Mouse (Mus musculus): ENCODE measurements at regions not wholly inside any gene's neighbourhood (a gene's known extent, or its start where the extent isn't known, plus 50 kb on each side); places are given as distances from the start of the nearest gene placed in this dataset.

DNA sequence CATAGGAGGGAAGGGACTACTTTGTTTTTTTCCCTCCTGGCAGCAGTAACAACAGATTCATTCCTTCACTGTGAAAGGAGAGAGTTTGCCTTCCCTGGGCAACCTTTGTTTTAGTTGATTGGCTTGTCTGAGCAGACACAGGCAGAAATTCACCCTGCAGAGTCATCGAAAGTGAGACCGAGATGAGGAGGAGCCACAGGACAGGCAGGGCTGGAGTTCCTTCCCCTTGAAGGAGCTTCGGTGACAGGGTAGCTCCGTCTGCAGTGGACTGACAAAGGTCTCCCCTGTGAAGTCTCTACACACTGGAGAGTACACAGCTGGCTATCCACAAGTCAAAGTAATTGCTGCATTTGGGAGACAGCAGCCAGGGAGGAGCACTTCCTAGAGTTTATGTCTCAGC lies 261.9 kb upstream of the Arglu1 start:
- H3K27ac ChIP-seq (ENCODE audit: poor library complexity, severe bottlenecking), result no peak overlapping the region
- 32% methylated on average over 4 of the region's 4 CpGs for WGBS

DNA sequence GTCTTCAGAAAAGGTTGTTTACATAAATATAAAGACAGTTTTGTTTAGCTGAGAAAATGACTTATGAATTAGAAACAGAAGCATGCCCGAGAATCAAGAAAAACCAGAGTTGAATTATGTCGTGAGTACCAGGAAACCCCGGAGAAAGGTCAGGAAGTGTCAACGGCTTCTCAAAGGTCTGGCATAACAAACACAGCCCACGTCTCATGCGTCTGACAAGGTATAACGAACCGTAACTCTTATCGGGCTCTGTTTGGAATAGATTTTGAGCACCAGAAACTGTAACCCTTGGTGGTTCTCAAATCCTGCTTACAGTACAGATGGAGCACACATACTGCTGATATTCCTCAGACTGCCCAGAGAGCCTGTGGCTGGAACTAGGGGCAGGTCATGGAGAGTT lies 260.9 kb upstream of the Arglu1 start:
- Histone ChIP-seq H3K27me3 (replicated peaks) (no peaks in the 10 kb centered on the region), H3K4me2 (no peak overlapping the region), H3K4me1 (replicated peaks) (peaks cover 15% of the 10 kb centered on the region), H3K27ac (ENCODE audit: poor library complexity, severe bottlenecking) (no peak overlapping the region), H3K36me3 (no peaks in the 10 kb centered on the region), H3K9me3 (replicated peaks) (peaks cover 5% of the 10 kb centered on the region; the same call in 1 of the 2 replicates), H3K9ac (no peak overlapping the region), H3K4me3 (no peak overlapping the region)
- ATAC-seq (ENCODE audit: insufficient number of reproducible peaks, low FRiP score), result no peak
- WGBS, result 28% methylated on average over 9 of the region's 9 CpGs

More for the DNA sequence above, 261.9 kb upstream of the Arglu1 start:
- ATAC-seq (ENCODE audit: insufficient number of reproducible peaks, low FRiP score), result no peak
- no peak overlapping the region for H3K4me3 ChIP-seq
- no peak overlapping the region for H3K9ac ChIP-seq
- peaks cover 5% of the 10 kb centered on the region; the same call in 1 of the 2 replicates for H3K9me3 ChIP-seq (replicated peaks)
- H3K4me1 ChIP-seq (replicated peaks), result peaks cover 15% of the 10 kb centered on the region
- H3K4me2 ChIP-seq, result no peak overlapping the region
- H3K36me3 ChIP-seq, result no peaks in the 10 kb centered on the region
- no peaks in the 10 kb centered on the region for H3K27me3 ChIP-seq (replicated peaks)

DNA sequence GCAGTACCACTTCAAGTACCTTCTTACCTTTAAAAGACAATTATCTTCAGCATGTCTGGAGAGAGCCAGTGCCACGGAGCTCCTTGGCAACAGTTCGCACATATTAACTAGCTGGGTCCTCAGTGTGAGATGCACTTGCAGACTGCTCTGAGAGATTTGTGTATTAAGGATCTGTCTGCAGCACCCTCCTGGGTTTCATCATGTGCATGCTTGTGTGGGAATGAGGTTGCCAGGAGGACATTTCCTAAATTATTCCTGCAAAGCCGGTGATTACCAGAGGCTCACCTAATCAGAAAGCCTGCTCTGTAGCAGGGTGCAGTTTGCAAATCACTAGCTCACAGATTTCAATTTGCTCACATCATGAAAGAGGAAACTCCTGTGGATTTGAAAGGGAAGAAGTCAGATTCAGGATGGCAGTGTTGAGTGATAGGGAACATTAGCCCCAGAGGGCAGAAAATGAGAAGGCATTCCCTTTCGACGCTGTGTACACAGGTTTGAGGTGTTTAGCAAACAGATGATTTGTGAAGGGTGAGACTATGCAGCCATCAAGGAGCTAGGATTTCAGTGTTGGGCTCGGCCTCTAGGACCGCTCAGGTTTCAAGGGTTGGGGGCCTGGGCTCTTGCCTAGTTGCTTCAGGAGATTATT lies 257.3 kb upstream of the Arglu1 start:
- no peak overlapping the region for H3K9ac ChIP-seq
- WGBS, result 17% methylated on average over 7 of the region's 7 CpGs
- H3K27ac ChIP-seq (ENCODE audit: poor library complexity, severe bottlenecking), result no peak overlapping the region
- H3K4me1 ChIP-seq (replicated peaks), result peaks cover 15% of the 10 kb centered on the region
- H3K9me3 ChIP-seq (replicated peaks), result no peaks in the 10 kb centered on the region
- ATAC-seq (ENCODE audit: insufficient number of reproducible peaks, low FRiP score), result no peak
- no peak overlapping the region for H3K4me3 ChIP-seq
- H3K36me3 ChIP-seq, result no peaks in the 10 kb centered on the region
- H3K27me3 ChIP-seq (replicated peaks), result no peaks in the 10 kb centered on the region
- 0 out of 2 replicates have a peak overlapping the region, but pooled peaks have one; percentile 9 for H3K4me2 ChIP-seq

DNA sequence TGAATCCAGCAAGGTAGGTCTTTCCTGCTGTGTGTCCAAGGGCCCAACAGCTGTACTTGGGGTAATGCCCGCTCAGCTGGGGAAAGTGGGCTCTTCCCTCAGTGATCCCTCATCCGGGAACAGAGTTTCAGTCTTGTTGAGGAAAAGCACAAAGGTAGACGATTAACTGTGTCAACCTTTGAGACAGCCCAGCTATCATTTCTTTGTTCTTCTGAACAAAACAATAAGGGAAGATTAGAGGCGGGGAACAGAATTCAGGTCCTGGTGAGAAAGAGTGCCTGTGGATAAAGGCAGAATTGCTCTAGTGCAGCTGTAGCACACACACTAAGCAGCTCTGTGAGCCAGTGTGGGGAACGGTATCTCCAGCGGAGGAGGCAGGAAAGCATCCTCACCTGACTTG lies 252.7 kb upstream of the Arglu1 start:
- H3K4me3 ChIP-seq, result no peak overlapping the region
- no peak overlapping the region for H3K4me2 ChIP-seq
- peaks cover 8% of the 10 kb centered on the region for H3K4me1 ChIP-seq (replicated peaks)
- ATAC-seq (ENCODE audit: insufficient number of reproducible peaks, low FRiP score), result no peak
- no peaks in the 10 kb centered on the region for H3K9me3 ChIP-seq (replicated peaks)
- H3K27ac ChIP-seq (ENCODE audit: poor library complexity, severe bottlenecking), result no peak overlapping the region
- H3K36me3 ChIP-seq, result no peaks in the 10 kb centered on the region
- 74% methylated on average over 6 of the region's 6 CpGs for WGBS
- H3K27me3 ChIP-seq (replicated peaks), result no peaks in the 10 kb centered on the region
- H3K9ac ChIP-seq, result no peak overlapping the region

DNA sequence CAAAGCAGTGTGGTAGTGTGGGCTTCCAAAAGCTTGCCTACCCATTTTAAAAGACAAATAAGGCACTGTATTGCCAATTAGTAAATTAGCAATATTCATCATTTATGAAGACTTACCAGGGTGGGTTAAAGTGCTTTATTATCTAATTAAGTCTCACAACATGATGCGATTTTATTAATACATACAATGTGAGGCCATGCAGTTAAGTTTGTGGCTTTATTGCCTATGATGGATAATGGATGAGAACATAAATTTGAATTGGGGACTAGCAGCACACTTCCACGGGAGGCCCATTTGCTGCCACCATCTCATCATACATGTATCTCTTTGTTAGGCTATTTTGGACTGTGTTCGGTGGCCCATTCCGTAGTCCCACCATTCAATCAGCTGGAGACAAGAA lies 250.6 kb upstream of the Arglu1 start:
- Histone ChIP-seq H3K27ac (ENCODE audit: poor library complexity, severe bottlenecking) (no peak overlapping the region), H3K36me3 (no peaks in the 10 kb centered on the region), H3K27me3 (replicated peaks) (no peaks in the 10 kb centered on the region), H3K4me2 (no peak overlapping the region), H3K9me3 (replicated peaks) (no peaks in the 10 kb centered on the region), H3K9ac (no peak overlapping the region), H3K4me3 (no peak overlapping the region), H3K4me1 (replicated peaks) (no peaks in the 10 kb centered on the region)
- WGBS, result 85% methylated on average over 4 of the region's 4 CpGs
- ATAC-seq (ENCODE audit: insufficient number of reproducible peaks, low FRiP score), result no peak

DNA sequence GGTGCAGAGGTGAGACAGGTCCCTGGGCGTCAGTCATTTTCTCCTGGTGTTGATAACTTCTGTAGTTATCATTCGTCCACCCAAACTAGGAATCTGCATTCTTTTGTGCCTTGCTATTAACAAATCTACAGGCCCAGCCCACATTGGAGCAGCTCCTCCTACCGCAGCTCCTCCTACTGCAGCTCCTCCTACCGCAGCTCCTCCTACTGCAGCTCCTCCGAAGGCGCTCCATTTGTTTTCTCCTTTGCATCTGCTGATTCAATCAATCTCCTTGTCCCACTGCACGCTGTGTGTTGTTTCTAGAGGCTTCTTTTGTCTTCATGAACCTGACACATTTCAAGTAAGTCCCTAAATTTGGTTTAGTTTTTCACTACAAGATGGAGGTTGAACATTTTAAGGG lies 248.2 kb upstream of the Arglu1 start:
- Histone ChIP-seq H3K36me3 (no peaks in the 10 kb centered on the region), H3K4me3 (no peak overlapping the region), H3K27ac (ENCODE audit: poor library complexity, severe bottlenecking) (no peak overlapping the region), H3K9ac (no peak overlapping the region), H3K4me1 (replicated peaks) (no peaks in the 10 kb centered on the region), H3K27me3 (replicated peaks) (no peaks in the 10 kb centered on the region), H3K9me3 (replicated peaks) (no peaks in the 10 kb centered on the region), H3K4me2 (no peak overlapping the region)
- no peak for ATAC-seq (ENCODE audit: insufficient number of reproducible peaks, low FRiP score)
- 75% methylated on average over 7 of the region's 7 CpGs for WGBS

DNA sequence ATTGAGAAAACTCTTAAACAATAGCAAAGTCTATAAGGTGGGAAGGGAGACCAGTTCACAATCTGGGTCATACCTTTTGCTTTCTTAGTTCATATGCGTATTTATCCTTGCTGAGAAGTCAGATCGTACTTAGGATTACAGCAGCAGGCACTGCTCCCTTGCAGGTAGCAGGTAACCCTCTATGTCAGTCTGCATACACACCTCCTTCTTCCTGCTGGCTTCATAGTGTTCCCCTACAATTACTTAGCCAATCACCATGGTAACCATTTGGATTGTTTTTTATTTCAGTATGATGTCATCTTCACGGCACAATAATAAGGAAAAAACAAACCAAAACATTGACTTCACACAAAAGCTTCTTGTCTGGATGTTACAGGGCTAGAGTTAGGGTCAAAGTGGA lies 242.1 kb upstream of the Arglu1 start:
- no peaks in the 10 kb centered on the region for H3K27me3 ChIP-seq (replicated peaks)
- no peak for ATAC-seq (ENCODE audit: insufficient number of reproducible peaks, low FRiP score)
- H3K9me3 ChIP-seq (replicated peaks), result no peaks in the 10 kb centered on the region
- 81% methylated on average over 3 of the region's 3 CpGs for WGBS
- no peak overlapping the region for H3K9ac ChIP-seq
- peaks cover 4% of the 10 kb centered on the region; the same call in 1 of the 2 replicates for H3K4me1 ChIP-seq (replicated peaks)
- H3K4me2 ChIP-seq, result no peak overlapping the region
- no peak overlapping the region for H3K27ac ChIP-seq (ENCODE audit: poor library complexity, severe bottlenecking)
- H3K4me3 ChIP-seq, result no peak overlapping the region
- no peaks in the 10 kb centered on the region for H3K36me3 ChIP-seq

DNA sequence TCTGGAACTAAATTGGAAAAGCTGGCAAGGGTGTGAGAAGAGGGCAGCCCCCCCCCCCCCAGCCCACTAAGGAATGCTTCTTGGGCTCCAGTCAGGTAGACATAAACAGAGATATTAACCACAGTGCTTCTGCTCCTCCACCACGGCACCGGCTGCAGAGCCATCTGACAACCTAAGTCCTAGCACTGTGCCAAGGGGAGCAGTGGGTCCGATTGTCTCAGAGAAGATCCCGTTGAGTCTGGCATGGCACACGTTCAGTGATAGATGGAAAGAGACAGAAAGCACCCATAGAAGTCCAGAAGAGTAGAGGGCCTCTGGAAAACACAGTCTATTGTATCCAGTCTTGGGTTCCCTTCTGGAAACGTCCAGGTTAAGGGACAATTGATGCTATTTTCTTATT lies 241.4 kb upstream of the Arglu1 start:
- no peak overlapping the region for H3K4me3 ChIP-seq
- no peak overlapping the region for H3K4me2 ChIP-seq
- no peaks in the 10 kb centered on the region for H3K36me3 ChIP-seq
- H3K4me1 ChIP-seq (replicated peaks), result peaks cover 4% of the 10 kb centered on the region; the same call in 1 of the 2 replicates
- 73% methylated on average over 6 of the region's 6 CpGs for WGBS
- no peak overlapping the region for H3K27ac ChIP-seq (ENCODE audit: poor library complexity, severe bottlenecking)
- no peak for ATAC-seq (ENCODE audit: insufficient number of reproducible peaks, low FRiP score)
- no peak overlapping the region for H3K9ac ChIP-seq
- H3K27me3 ChIP-seq (replicated peaks), result no peaks in the 10 kb centered on the region
- H3K9me3 ChIP-seq (replicated peaks), result no peaks in the 10 kb centered on the region

DNA sequence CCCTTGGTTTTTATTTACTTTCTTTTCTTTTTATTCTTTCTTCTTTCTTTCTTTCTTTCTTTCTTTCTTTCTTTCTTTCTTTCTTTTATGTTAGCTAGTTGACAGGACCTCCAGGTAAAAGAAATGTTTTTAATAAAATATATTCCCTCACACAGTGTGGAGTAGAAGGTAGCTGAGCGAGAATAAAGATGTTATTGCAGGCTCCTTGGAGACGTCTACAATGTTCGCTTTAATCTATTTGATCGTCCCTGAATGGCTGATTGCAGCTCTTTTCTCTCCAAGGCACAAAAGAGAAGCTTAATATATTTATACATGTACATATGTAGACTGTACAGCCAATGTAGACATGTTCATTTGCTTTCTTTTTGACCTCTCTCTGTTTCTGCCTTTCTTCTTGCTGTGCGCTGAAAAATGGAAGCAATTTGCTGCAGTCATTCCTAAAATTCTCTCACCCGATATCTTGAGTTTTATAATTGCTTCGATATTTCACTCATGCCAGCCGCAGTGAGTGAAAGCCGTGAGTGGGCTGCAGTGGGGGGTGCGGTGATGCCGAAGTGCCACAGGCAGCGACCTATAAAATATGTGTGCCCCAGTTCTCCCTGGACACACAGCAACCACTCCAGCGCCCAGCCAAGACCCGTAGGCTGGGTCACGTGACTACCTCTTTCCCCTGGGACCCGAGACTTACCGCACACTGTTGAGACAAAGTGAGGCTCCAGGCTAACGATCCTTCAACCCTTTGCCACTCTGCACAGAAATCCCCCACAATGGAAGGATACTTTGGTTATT lies 237.9 kb upstream of the Arglu1 start:
- Histone ChIP-seq H3K9me3 (replicated peaks) (no peaks in the 10 kb centered on the region), H3K4me1 (replicated peaks) (peaks cover 4% of the 10 kb centered on the region; the same call in 1 of the 2 replicates), H3K4me3 (no peak overlapping the region), H3K4me2 (no peak overlapping the region), H3K9ac (no peak overlapping the region), H3K36me3 (no peaks in the 10 kb centered on the region), H3K27ac (ENCODE audit: poor library complexity, severe bottlenecking) (no peak overlapping the region), H3K27me3 (replicated peaks) (no peaks in the 10 kb centered on the region)
- no peak for ATAC-seq (ENCODE audit: insufficient number of reproducible peaks, low FRiP score)
- 81% methylated on average over 18 of the region's 18 CpGs for WGBS

DNA sequence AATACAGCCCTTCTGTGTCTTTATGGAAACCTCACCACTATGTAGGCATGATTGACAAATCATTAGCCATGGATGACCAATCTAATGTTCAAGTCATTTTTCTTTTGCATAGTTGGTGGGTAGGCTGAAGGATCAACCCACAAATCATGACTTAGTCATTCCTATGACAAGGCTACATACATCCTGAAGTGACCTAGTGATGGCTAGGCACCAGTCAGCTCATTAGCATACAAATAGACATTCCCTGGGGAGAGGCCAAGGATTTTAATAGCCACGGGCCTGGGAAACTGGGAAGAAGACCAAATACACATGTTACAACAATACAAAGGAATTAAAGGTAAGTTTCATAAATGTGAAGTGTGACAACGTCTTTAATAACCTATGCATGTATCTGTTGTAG lies 231.1 kb upstream of the Arglu1 start:
- Histone ChIP-seq H3K36me3 (no peaks in the 10 kb centered on the region), H3K4me1 (replicated peaks) (no peaks in the 10 kb centered on the region), H3K27ac (ENCODE audit: poor library complexity, severe bottlenecking) (no peak overlapping the region), H3K9me3 (replicated peaks) (no peaks in the 10 kb centered on the region), H3K27me3 (replicated peaks) (no peaks in the 10 kb centered on the region), H3K4me2 (no peak overlapping the region), H3K9ac (no peak overlapping the region), H3K4me3 (no peak overlapping the region)
- WGBS, result 54% methylated on average over 2 of the region's 2 CpGs
- ATAC-seq (ENCODE audit: insufficient number of reproducible peaks, low FRiP score), result no peak

DNA sequence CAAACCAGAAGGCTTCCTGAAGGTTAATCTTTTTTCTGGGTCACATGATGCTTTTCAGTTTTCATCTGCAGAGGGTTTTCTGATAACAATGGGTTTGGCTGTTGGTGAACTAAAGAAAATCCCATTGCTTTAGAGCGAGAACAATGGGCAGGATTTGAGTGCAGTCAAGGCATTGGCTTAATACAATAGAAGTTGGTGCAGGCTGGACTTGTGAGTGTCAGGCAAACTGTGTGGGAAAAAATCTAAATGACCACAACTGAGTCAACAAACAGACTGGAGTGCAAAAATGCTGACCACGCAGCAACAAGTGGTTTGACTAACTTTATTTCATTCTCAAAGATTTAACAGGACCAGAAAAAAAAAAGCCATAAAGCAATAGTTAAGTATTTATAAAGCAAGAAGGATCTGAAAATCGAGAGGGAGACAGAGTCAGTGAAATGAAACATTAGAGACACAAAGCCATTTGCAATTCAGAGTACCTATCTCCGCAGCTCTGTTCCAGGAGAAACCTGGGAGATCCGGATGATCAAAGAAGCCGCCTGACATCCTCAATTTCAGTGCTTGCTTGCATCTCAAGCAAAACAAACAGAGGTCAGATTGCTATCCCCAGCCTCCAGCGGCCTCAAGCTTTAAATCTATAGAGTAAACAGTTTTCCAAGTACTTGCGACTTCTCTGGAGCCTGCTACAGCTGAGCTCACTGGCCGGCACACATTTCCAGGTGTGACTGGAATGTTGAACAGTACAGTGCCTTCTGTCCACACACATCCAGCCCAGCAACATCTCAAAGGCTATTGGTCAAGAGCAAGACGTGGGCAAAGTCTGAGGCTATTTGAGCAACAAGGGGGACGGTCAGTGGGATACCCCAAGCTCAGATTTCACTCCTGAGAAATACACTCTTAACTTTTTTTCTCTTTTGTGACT lies 229.5 kb upstream of the Arglu1 start:
- no peak for ATAC-seq (ENCODE audit: insufficient number of reproducible peaks, low FRiP score)
- 31% methylated on average over 11 of the region's 11 CpGs for WGBS
- H3K27ac ChIP-seq (ENCODE audit: poor library complexity, severe bottlenecking), result no peak overlapping the region

More for the DNA sequence above, 229.5 kb upstream of the Arglu1 start:
- no peak overlapping the region for H3K9ac ChIP-seq
- H3K27me3 ChIP-seq (replicated peaks), result no peaks in the 10 kb centered on the region
- H3K4me1 ChIP-seq (replicated peaks), result no peaks in the 10 kb centered on the region
- H3K9me3 ChIP-seq (replicated peaks), result 0 out of 2 replicates have a peak, but pooled peaks cover 1% of the 10 kb centered on the region
- no peaks in the 10 kb centered on the region for H3K36me3 ChIP-seq
- no peak overlapping the region for H3K4me3 ChIP-seq
- H3K4me2 ChIP-seq, result no peak overlapping the region
